Mouse (Mus musculus) retina, postnatal 1 day (tissue): ENCODE results near the gene Zxdc.

Experiments used
- DNase-seq: peaks from one replicate; pipeline ENCODE4 v3.0.0-alpha.2; 2012

Gene Zxdc

GRCm38 (mm10) chr6:90381465-90381864, 12.2 kb downstream of the Zxdc start:
- no peak for DNase-seq

- DNase-seq = no peak
These were observed 21.3 kb downstream of the Zxdc start for GRCm38 (mm10) chr6:90390629-90391028.

GRCm38 (mm10) chr6:90393948-90394347, 24.7 kb downstream of the Zxdc start:
- no peak for DNase-seq

- DNase-seq = no peak
These were observed 26.5 kb downstream of the Zxdc start for GRCm38 (mm10) chr6:90395751-90396150.

- no peak for DNase-seq
These were observed 28.0 kb downstream of the Zxdc start for GRCm38 (mm10) chr6:90397291-90397690.

- DNase-seq = no peak
These were observed 39.3 kb downstream of the Zxdc start for GRCm38 (mm10) chr6:90408632-90409031.

GRCm38 (mm10) chr6:90410972-90411371, 41.7 kb downstream of the Zxdc start:
- DNase-seq = no peak

- DNase-seq = no peak
These were observed 42.6 kb downstream of the Zxdc start for GRCm38 (mm10) chr6:90411926-90412325.

- DNase-seq = peak; percentile 91
These were observed 53.3 kb downstream of the Zxdc start for GRCm38 (mm10) chr6:90422565-90422964.

- DNase-seq = no peak
These were observed 56.1 kb downstream of the Zxdc start for GRCm38 (mm10) chr6:90425361-90425760.

- no peak for DNase-seq
These were observed 56.7 kb downstream of the Zxdc start for GRCm38 (mm10) chr6:90426003-90426402.

- peak; percentile 85 for DNase-seq
These were observed 59.2 kb downstream of the Zxdc start, which contains the start of gene Cfap100 for GRCm38 (mm10) chr6:90428380-90428974. Gene Cfap100, minus strand, starts transcription at chr6:90428797.

- no peak for DNase-seq
These were observed 60.6 kb downstream of the Zxdc start for GRCm38 (mm10) chr6:90429911-90430310.

GRCm38 (mm10) chr6:90431487-90431886, 62.2 kb downstream of the Zxdc start:
- no peak for DNase-seq

GRCm38 (mm10) chr6:90434687-90435086, 65.4 kb downstream of the Zxdc start:
- no peak for DNase-seq

- DNase-seq = peak; percentile 76
These were observed 65.9 kb downstream of the Zxdc start for GRCm38 (mm10) chr6:90435195-90435618.

- no peak for DNase-seq
These were observed 67.1 kb downstream of the Zxdc start for GRCm38 (mm10) chr6:90436192-90436907.

- DNase-seq = no peak
These were observed 67.7 kb downstream of the Zxdc start for GRCm38 (mm10) chr6:90437041-90437440.

GRCm38 (mm10) chr6:90446883-90447282, 77.6 kb downstream of the Zxdc start:
- peak; percentile 65 for DNase-seq

- DNase-seq = peak; percentile 80
These were observed 80.9 kb downstream of the Zxdc start for GRCm38 (mm10) chr6:90450179-90450578.

GRCm38 (mm10) chr6:90450697-90451096, 81.4 kb downstream of the Zxdc start:
- DNase-seq = no peak

GRCm38 (mm10) chr6:90451512-90451911, 82.2 kb downstream of the Zxdc start:
- no peak for DNase-seq

GRCm38 (mm10) chr6:90452603-90453002, 83.3 kb downstream of the Zxdc start:
- no peak for DNase-seq
